Mouse (Mus musculus) ovary, adult 18-20 months (tissue): ENCODE results near the gene Il7r.
"Not testable (repeated sequence)": the region's sequence is repeated elsewhere in the genome, so short reads cannot be mapped to it uniquely, and the experiment has no call there.

Source experiments
- DNase-seq: peaks from one replicate; pipeline ENCODE4 v3.0.0; 2022; ENCODE audit warnings: low spot score, mixed read lengths

Il7r gene

DNA sequence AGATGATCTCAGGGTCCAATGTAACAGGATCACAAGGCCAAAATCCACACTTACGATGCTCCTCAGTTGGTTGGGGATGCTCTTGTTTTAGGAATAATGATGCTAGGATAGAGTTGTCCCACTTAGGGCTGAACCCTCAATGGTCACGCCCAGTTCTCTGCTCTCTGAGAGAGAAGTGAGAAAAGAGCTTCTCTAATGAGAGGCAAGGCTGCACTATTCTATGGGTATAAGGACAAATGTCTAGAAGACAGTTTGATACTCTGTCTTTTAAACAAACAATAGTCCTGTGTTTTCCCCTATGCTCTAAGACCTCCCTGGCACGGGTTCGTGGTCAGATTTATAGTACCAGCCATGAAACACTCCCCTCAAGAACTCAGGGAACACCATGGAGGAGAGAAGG is at the start of gene Il7r:
TSS of gene Il7r (minus strand) at position 101 of the 400 bp plus-strand sequence.
- no peak for DNase-seq

DNA sequence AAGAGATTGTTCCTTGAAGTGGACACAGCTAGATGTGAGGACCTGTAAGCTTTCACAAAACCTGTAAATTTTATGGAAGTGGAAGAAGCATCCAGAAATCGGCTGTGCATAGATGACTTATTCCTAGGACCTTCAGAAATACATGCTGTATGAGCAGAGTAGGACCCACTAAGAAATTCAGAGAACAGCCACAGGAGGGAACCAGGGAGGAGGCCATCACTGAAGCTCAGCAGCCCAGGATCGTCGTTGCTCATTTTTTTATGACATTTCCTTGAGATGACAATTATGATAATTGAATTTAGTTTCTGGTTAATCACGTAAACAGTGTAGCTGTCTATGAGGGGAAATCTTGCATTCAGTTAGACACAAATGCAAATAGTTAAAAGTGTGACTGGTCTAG is 47.3 kb upstream of the Il7r start:
- no peak for DNase-seq

DNA sequence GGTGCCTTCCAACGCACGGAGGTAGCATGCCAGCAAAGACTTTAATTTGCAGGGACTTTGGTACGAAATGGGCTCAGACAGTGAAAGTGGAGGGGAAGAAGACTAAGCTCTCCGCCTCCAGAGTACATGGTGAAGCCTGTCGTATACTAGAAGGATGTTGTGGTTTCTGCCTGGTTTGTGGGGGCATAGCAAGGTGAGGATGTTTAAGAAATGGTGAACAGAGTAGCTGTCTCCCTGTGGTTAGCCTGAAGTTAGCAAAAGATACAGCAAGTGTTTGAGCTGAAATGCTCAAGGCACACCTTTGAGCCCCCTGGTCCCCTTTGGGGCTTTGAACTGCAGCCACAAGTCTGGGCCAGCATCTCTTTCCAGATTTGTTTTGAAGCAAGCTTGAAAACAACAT is 44.8 kb upstream of the Il7r start:
- DNase-seq = no peak

DNA sequence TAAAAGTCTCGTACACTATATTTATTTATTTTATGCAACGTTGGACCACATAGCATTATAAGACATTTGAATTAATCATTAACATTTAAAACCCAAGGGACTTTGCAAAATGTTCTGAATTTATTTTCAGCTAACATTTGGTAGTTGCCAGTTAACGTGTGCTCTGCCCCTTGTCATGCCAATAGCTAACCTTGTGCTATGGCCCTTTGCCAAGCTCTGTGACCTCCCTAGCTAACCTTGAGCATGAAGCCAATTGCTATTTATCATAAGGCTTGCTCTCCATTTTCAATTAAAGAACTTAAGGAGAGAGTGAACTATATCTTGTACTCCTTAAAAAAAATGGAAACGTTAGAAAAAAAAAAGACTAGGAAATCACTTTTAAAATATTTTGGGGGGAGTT is 43.4 kb upstream of the Il7r start:
- DNase-seq = peak; percentile 43

DNA sequence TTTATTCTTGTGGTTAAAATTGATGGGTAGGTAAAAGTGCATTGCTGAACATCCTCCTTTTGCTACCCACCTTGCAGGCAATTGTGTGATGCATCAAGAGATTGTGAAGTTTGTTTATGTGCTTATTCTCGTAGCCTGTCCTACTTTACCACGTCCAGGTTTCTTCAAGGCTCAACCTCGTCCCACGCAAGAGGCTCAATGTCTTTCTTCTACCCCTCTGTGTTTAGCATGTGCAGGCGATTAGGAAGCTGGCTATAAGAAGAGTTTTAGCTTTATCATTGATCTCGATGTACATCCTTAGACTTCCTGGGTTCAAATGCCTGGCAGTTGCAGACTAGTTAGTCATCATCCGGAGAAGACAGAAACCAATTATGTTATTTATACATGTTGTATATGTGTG is 42.7 kb upstream of the Il7r start:
- DNase-seq = no peak

DNA sequence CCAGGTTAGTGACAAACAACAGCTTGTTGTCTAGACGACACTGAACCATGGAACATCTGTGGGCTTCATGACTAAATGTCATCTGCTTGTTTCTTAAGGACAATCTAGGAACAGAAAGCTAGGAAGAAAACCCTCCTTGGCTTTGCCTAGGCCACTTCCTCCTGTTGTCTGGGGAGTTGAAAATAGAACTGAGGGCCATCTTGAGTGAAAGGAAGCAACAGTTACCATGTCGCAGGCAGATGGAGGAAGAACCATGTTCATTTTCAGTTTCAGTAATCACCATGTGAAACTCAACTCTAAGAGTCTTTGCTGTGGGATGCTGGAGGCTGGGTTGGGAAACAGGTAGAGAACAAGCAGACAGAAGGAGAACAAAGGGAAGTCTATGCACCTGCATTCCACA is 41.9 kb upstream of the Il7r start:
- DNase-seq = no peak

DNA sequence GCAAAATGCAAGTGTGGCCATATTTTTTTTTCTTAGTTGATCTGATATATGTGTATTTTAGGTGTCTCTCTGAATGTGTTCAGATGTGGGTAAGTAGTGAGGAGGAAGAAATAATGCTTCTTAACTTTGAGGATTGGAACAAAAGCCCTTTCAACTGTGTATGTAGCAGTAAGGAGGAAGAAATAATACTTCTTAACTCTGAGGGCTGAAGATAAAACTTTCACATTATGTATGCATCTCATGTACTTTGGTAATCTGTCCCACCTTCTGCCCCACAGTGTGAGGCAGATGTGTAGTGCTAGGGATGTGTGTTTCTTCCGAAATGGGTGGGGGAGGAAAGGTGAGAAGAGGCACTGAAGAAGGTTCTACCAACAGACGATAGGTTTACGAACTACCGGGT is 37.3 kb upstream of the Il7r start:
- no peak for DNase-seq

DNA sequence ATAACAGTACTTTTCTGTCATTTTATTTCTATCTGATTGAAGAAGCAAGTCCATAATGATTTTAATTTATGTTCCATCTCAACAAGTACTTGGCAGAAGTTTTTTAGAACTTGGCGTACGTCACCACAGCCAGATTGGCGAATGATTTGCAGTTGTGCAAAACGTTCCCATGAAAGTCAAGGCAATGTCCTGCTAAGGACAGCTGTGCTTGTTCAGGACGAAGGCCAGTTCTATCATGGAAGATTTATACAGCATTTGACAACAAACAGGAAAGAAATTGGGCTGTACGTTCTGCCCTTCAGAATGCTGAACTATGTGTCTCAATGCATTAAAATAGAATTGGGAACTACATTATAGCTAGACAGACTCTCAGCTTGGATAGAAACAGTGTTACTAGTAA is 35.4 kb upstream of the Il7r start:
- DNase-seq = no peak

DNA sequence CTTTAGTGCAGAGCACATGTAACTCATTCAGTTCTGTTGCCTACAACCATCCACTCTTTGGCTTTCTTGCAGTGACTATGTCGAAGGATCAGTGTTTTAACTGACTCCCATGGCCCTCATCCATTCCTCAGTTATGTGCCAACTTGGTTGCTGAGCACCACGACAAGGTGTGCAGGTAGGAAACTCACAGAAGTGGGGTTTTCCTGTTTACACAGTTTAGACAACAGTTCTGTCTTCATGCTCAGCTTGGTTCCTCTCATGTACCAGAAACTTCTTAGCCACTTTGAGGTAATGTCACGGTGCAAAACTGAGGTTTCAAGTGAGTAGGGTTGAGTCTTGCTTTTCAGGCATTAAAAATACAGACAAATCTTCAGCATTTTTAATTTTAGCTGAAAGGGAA is 34.2 kb upstream of the Il7r start:
- no peak for DNase-seq

DNA sequence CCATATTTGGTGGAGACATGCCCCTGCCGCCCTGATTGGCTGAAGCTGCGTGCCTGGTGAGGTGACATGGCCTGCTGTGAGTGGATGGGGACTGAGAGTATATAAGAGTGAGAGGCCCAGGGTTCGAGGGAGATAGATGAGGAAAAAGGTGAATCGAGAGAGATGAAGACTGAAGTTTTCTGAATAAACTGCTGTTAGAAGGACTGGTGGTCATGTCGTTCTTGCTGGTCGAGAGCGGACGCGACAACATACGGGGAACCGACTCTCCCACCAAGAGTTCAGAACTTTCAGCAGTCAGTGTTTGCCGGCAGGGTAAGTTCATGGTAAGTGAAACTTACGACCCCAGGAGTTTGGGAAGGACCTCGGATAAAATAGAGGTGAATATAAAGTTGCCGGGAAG is 27.3 kb upstream of the Il7r start:
- not testable (repeated sequence) for DNase-seq

DNA sequence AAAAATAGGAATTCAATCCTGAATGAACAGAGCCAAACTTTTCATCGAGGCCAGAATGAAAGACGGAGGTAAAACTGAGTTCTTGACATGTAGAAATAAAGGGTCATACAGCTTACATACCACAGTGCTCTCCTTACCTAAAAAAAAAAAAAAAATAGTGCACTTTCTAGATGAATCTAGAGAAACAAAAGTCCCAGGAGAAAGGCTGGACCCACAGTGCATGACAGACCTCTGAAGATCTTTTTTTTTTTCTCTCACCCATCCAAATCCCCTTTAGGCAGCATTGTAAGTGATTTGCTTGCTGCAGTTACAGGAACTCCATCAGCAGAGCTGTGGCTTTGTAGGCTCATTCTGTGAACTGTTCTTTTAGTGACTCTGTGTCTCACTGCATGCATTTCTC is 19.0 kb upstream of the Il7r start:
- no peak for DNase-seq

DNA sequence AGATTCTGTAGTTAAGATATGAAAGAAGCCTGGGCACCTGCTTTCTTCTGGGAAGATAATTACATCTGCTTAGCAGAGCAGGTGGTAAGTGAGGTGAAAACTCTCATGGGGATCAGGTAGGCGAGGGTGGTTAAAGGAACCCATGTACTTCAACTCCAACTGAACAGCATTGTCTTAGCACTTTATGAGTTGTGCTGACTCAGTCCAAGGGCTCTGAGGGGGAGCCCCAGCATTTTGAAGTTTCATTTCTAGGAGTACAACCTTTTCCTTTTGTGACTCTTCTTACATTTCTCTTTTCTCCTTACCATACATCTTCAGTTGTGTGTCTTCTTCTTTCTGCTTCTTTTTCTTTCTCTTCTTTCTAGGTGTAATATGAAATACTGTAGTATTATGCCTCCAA is 5.2 kb upstream of the Il7r start:
- DNase-seq = no peak

DNA sequence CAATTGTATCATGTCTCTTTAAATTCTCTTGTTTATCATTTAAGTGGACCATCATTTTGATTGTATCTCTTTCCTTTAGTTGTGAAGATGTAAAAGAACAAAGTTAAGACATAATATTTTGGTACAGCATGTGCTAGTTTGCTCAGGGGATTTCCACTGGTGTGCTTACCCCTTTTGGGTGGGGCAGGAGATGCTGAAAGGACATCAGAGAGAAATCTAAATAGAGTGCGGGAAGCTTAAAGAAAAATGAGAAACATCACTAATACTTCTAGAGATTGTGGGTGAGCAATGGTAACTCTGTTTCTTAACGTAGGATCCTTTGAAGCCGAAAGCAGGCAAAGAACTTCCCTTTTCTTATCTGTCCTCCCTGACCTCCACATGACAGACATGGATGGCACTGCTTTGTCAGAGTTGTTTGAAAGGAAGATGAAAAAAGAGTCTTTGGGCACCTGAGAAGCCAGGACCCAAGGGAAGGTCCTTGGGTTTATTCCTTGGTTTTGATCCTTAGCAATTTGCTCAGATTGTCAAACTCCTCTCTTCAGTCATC is 3.5 kb upstream of the Il7r start:
- no peak for DNase-seq

DNA sequence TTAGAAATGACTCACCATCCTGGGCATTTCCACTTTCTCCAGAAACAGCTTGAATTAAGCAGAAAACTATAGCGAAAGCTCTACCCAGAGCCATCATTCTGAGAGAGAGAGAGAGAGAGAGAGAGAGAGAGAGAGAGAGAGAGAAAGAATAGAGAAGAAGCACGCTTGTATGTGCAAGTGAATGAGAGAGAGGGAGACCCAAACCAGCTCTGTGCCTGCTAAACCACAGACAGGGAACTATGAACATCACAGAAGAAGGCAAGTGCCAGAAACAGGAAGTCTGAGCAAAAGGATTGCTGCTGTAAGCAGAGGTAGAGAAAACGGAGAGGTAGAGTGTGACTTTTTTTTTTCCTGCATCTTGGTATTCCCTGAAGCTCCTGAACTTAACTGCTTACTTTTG is 330 bp downstream of the Il7r start:
- no peak for DNase-seq

DNA sequence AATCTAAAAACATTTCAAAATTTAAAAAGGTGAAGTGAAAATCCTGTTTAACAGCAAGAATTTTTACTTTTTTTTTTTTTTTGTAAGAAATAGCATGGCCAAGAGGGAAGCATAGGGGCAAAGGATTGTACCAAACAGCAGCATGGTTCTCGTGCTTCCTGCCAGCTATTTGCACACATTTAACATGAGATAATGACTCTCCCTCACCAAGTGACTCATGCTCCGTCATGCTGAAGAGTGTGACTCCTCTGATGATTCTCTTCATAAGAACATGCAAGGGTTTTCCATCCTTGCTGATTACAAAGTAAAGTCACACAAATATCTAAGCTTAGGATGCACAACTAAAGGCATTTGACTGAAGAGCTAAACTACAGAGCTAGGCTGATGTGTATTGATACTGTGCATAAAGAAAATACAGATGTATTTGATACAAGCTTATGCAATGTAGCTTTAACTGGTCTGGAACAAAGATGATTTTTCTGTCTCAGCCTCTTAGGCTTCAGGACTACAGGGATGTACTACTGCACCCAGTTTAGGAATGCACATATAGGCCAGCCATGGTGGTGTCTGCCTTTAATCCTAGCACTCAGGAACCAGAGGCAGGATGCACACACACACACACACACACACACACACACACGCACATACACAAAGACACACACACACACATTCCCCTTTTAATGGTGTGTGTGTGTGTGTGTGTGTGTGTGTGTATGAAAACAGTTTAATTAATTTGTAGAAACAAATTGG is 1.6 kb downstream of the Il7r start:
- DNase-seq = no peak

DNA sequence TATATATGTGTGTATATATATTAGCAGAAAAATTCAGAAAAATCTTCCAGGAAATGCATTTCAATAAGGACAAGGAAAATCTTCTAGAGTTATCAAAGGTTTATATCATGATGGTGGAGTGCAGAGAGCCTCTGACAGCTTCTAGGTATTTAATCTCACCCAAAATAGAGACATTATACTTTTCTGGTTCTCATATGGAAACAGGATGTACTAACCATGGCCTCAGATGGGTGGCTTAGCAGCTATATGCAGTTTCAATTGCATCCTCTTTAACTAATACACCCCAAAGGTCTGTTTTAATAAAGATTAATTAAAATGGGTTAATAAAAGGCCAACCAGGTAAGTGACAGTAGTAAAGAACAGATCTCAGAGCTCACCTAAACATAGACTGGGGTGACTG is 3.6 kb downstream of the Il7r start:
- no peak for DNase-seq

DNA sequence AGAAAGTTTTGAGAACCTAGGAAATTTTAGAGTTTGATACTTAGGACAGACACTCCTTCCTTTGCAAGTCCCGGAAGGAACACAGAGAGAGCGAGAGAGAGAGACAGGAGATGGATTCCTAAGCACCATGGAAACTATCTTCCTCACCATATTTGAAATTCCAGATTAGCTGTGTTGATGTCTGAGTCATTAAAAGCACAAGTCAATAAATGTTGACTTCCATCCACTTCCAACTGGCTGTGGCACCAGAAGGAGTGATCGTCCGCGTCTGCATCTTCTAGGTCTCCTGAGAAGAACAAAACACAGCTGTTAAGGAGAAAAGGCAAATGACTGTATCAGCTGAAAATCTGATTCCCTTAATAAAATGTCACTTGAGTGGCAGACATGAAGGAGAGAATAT is 5.1 kb downstream of the Il7r start:
- DNase-seq = no peak

DNA sequence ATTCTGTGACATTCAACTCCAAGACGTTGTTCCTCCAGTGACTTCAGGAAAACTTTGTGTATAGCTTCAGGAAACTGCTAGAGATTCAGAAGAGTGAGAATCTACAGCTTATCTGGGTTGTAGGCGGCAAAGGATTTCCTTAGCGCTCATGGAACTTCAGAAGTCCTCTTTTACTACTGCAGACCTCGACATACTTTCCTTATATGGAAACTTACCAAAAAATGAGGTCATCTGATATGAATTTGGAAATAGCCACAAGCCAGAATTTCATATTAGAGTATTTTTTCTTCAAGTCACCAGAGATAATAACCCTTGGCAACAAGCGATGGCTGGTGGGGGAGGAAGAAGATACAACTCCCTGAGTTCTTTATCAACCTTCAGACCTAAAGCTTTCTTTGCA is 6.0 kb downstream of the Il7r start:
- no peak for DNase-seq

DNA sequence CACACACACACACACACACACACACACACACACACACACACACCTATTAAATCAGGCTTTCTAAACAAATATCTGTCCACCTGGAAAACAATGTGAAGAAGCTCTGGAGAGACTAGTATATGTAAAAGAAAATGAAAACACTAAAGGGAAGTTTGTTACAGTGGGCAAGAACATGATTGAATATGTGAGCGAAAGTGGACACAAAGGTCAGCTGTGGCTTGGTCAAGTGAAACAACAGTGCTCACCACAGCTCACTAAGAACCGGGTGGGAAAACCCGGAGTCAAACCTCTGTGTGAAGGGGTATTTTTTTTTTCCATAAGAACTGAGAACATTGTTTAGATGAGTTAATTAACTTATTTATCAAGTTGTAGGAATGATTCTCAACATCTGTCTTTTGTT is 6.9 kb downstream of the Il7r start:
- no peak for DNase-seq

DNA sequence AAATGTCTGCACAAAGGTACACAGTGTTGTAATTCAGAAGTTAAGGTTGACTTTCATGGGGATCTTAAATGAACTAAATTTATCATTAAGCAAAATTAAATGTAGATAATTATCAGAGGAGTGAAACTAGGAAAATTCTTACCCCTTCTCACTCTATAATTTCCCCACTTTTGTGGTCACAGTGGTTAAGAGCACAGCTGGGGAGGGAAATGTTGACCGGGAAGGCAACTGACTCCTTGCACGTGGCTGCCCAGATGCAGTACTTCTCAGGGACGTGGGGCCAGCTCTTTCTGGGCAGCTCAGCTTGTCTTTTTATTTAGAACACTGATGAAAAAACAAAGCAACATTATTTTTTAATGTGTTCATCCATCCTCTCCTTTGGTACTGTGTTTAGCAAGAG is 37.9 kb downstream of the Il7r start:
- no peak for DNase-seq

DNA sequence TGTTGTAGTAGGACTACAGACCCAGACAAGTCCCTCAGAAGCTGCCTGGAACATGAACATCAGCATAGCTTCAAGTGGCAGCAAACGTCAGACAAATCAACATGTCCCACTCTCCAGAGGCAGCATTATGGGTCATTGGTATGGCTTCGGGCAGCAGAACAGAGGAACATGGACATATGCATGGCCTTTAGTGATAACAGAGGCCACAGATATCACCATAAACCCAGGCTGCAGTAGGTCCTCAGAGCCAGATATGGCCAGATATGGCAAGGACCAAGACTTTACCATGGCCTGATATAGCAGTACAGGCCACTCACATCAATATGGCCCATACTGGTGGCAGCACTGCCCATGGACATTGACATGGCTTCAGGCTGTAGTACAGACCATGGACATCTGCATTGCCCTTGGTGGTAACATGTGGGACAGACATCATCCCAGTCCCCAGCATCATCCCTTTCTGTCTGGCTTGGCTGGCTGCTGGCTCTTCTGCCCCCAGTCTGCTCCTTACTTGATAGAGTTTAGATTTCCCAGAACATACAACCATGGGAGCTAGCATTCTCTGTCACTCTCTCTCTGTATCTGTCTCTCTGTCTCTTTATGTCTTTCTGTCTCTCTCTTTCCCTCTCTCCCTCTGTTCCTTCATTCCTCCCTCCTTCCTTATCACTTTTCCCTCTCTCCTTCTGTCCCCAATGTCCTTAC is 40.4 kb downstream of the Il7r start:
- no peak for DNase-seq

DNA sequence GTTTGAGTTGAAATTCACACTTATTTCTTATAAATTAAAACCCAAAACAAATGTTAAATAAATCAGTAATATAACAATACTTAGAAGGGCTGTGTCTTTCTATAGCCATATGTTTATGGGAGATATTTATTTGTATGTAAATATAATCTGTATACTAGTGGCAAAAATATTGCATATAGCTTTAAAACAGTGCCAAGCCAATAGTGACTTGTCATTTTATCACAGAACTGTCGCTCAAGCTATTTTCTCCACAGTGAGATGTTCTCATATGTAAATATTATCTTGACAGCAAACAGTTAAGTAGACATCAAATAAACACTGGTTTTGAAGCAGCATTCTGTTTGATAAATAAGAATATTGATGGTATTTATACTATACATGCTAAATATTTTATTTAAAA is 56.8 kb downstream of the Il7r start:
- no peak for DNase-seq

DNA sequence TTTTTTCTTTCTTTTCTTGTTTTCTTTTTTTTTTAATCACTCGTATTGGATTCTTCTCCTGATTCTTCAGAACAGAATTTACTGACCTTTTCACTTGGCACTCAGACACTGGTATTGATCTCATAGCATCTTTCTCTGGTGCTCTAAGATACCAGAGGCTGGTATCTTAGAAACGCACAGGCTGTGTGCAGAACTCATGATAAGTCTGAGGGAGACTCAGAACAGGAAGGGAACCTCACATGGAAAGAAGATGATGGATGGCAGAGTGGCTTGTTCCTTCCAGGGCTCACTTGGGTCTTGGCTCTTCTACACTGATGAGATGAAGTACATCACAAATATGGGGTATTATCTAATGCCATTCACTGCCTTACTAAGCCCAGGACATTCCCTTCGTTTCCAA is 57.4 kb downstream of the Il7r start:
- DNase-seq = no peak

DNA sequence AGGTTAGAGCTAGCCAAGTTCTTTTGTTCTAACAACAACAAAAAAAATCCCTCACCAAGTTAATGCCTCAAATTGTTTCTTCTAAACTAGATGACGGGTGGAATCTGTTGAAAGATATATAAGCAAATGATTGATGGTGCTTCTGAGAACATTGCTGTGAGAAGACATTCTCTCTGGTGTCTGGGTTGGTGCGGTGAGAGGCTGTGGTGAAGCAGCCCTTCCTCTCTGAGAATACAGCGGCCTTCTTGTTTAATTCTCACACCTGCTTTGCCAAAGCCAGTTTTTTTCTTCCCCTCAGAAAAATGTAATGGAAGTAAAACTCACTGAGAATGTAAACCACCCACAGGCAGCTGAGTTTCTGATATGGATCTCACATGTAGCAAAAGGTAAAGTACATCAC is 57.8 kb downstream of the Il7r start:
- no peak for DNase-seq
